Mouse (Mus musculus): ENCODE measurements around the gene Dot1l. TPM values are rescaled to one million over a fixed set of nuclear protein-coding genes. Genes with fewer than 3 reads are reported as not detected.

Dot1l gene
- polyA plus RNA-seq, 1 experiment from 2014 or later: 19.2 TPM

- Histone ChIP-seq H3K9me3 (replicated peaks; ENCODE audit: control insufficient read depth, low read length) (no peaks in the 10 kb centered on the region), H3K27ac (ENCODE audit: low read length) (no peak overlapping the region), H3K36me3 (ENCODE audit: control insufficient read depth, insufficient read depth) (no peaks in the 10 kb centered on the region), H3K4me1 (ENCODE audit: control insufficient read depth, insufficient read depth, low read length) (peaks cover 20% of the 10 kb centered on the region), H3K4me3 (ENCODE audit: low read length) (no peak overlapping the region), H3K27me3 (ENCODE audit: control insufficient read depth, insufficient read depth, low read length) (peaks cover 26% of the 10 kb centered on the region), H3K9ac (ENCODE audit: low read length) (no peak overlapping the region), H3K4me2 (ENCODE audit: low read depth, low read length) (no peak overlapping the region)
- ATAC-seq (replicated peaks; ENCODE audit: extremely low read depth, insufficient read depth, low FRiP score): no peak
- WGBS: 86% methylated on average over 2 of the region's 2 CpGs
Observed at GRCm38 (mm10) chr10:80841685-80842084, 86.7 kb downstream of the Dot1l start.

GRCm38 (mm10) chr10:80842334-80842733 is 87.3 kb downstream of the Dot1l start:
- ATAC-seq (replicated peaks; ENCODE audit: extremely low read depth, insufficient read depth, low FRiP score): no peak
- Histone ChIP-seq H3K9me3 (replicated peaks; ENCODE audit: control insufficient read depth, low read length) (no peaks in the 10 kb centered on the region), H3K4me2 (ENCODE audit: low read depth, low read length) (no peak overlapping the region), H3K27me3 (ENCODE audit: control insufficient read depth, insufficient read depth, low read length) (peaks cover 26% of the 10 kb centered on the region), H3K4me1 (ENCODE audit: control insufficient read depth, insufficient read depth, low read length) (peaks cover 14% of the 10 kb centered on the region), H3K27ac (ENCODE audit: low read length) (no peak overlapping the region), H3K36me3 (ENCODE audit: control insufficient read depth, insufficient read depth) (no peaks in the 10 kb centered on the region), H3K9ac (ENCODE audit: low read length) (no peak overlapping the region), H3K4me3 (ENCODE audit: low read length) (no peak overlapping the region)
- WGBS: 80% methylated on average over 15 of the region's 15 CpGs

- peak overlapping the region; percentile 54 for H3K4me3 ChIP-seq (ENCODE audit: low read length)
- peak overlapping the region; percentile 57 for H3K9ac ChIP-seq (ENCODE audit: low read length)
- H3K4me1 ChIP-seq (ENCODE audit: control insufficient read depth, insufficient read depth, low read length): peaks cover 7% of the 10 kb centered on the region
- H3K9me3 ChIP-seq (replicated peaks; ENCODE audit: control insufficient read depth, low read length): no peaks in the 10 kb centered on the region
- H3K27me3 ChIP-seq (ENCODE audit: control insufficient read depth, insufficient read depth, low read length): peaks cover 26% of the 10 kb centered on the region
- H3K36me3 ChIP-seq (ENCODE audit: control insufficient read depth, insufficient read depth): no peaks in the 10 kb centered on the region
- H3K4me2 ChIP-seq (ENCODE audit: low read depth, low read length): peak overlapping the region; percentile 79
- WGBS: 10% methylated on average over 32 of the region's 32 CpGs
- no peak overlapping the region for H3K27ac ChIP-seq (ENCODE audit: low read length)
- no peak for ATAC-seq (replicated peaks; ENCODE audit: extremely low read depth, insufficient read depth, low FRiP score)
Observed at GRCm38 (mm10) chr10:80843087-80843930, 88.3 kb downstream of the Dot1l start.

GRCm38 (mm10) chr10:80843931-80844547 is 89.0 kb downstream of the Dot1l start, which contains the start of gene Lingo3:
Gene Lingo3, minus strand, starts transcription at chr10:80844039.
- Histone ChIP-seq H3K9me3 (replicated peaks; ENCODE audit: control insufficient read depth, low read length) (no peaks in the 10 kb centered on the region), H3K27ac (ENCODE audit: low read length) (no peak within 1 kb of the TSS), H3K9ac (ENCODE audit: low read length) (peak within 1 kb of the TSS; percentile 57), H3K4me3 (ENCODE audit: low read length) (peak within 1 kb of the TSS; percentile 54), H3K27me3 (ENCODE audit: control insufficient read depth, insufficient read depth, low read length) (peaks cover 26% of the 10 kb centered on the region), H3K4me2 (ENCODE audit: low read depth, low read length) (peak within 1 kb of the TSS; percentile 79), H3K36me3 (ENCODE audit: control insufficient read depth, insufficient read depth) (no peaks in the 10 kb centered on the region), H3K4me1 (ENCODE audit: control insufficient read depth, insufficient read depth, low read length) (peaks cover 12% of the 10 kb centered on the region)
- ATAC-seq (replicated peaks; ENCODE audit: extremely low read depth, insufficient read depth, low FRiP score): no peak
- WGBS: 6% methylated on average over 48 of the region's 51 CpGs

MicroRNA genes within 50 kb of the gene (microRNA counts, 519-probe panel; counts per million panel counts)
- not detected for microRNA mmu-miR-1982

Small RNAs within 50 kb of the gene (microRNA-seq; reads per million reads assigned to microRNA genes)
- gene Mir1982: 4.5 reads per million, percentile 17 among the genes with 10 or more reads in this experiment

Other genes starting within 250 kb of the Dot1l start
- 0.03 and 0.04 TPM in 2 replicates for gene Atp8b3, start 216.1 kb upstream of the Dot1l start, polyA plus RNA-seq (2015; fragmentation: Nextera tagmentation; extraction: Ambion mirVana)
- 15.0 and 16.5 TPM in 2 replicates for gene Rexo1, start 193.6 kb upstream of the Dot1l start, polyA plus RNA-seq (2015; fragmentation: Nextera tagmentation; extraction: Ambion mirVana)
- gene Klf16, start 177.9 kb upstream of the Dot1l start, polyA plus RNA-seq (2015; fragmentation: Nextera tagmentation; extraction: Ambion mirVana): 5.8 and 6.0 TPM in 2 replicates
- 79.5 and 91.7 TPM in 2 replicates for gene Abhd17a, start 164.9 kb upstream of the Dot1l start, polyA plus RNA-seq (2015; fragmentation: Nextera tagmentation; extraction: Ambion mirVana)
- 60.1 and 68.4 TPM in 2 replicates for gene Scamp4, start 152.3 kb upstream of the Dot1l start, polyA plus RNA-seq (2015; fragmentation: Nextera tagmentation; extraction: Ambion mirVana)
- 3.5 and 4.0 TPM in 2 replicates for gene Adat3, start 152.3 kb upstream of the Dot1l start, polyA plus RNA-seq (2015; fragmentation: Nextera tagmentation; extraction: Ambion mirVana)
- gene Gm49322, start 149.2 kb upstream of the Dot1l start, polyA plus RNA-seq (2015; fragmentation: Nextera tagmentation; extraction: Ambion mirVana): 2.2 and 2.8 TPM in 2 replicates
- 50.7 and 103 TPM in 2 replicates for gene Csnk1g2, start 132.4 kb upstream of the Dot1l start, polyA plus RNA-seq (2015; fragmentation: Nextera tagmentation; extraction: Ambion mirVana)
- 41.7 and 58.2 TPM in 2 replicates for gene Btbd2, start 98.1 kb upstream of the Dot1l start, polyA plus RNA-seq (2015; fragmentation: Nextera tagmentation; extraction: Ambion mirVana)
- 82.1 and 92.8 TPM in 2 replicates for gene Mknk2, start 77.1 kb upstream of the Dot1l start, polyA plus RNA-seq (2015; fragmentation: Nextera tagmentation; extraction: Ambion mirVana)
- 29.0 and 33.4 TPM in 2 replicates for gene Mob3a, start 53.2 kb upstream of the Dot1l start, polyA plus RNA-seq (2015; fragmentation: Nextera tagmentation; extraction: Ambion mirVana)
- gene Izumo4, start 53.0 kb upstream of the Dot1l start, polyA plus RNA-seq (2015; fragmentation: Nextera tagmentation; extraction: Ambion mirVana): 11.2 and 13.2 TPM in 2 replicates
- 45.7 and 49.5 TPM in 2 replicates for gene Ap3d1, start 12.9 kb upstream of the Dot1l start, polyA plus RNA-seq (2015; fragmentation: Nextera tagmentation; extraction: Ambion mirVana)
- gene Sf3a2, start 43.0 kb downstream of the Dot1l start, polyA plus RNA-seq (2015; fragmentation: Nextera tagmentation; extraction: Ambion mirVana): 42.3 and 47.7 TPM in 2 replicates
- gene Plekhj1, start 43.4 kb downstream of the Dot1l start, polyA plus RNA-seq (2015; fragmentation: Nextera tagmentation; extraction: Ambion mirVana): 79.4 and 83.3 TPM in 2 replicates
- 0.13 and 0.29 TPM in 2 replicates for gene Amh, start 50.0 kb downstream of the Dot1l start, polyA plus RNA-seq (2015; fragmentation: Nextera tagmentation; extraction: Ambion mirVana)
- 5.6 and 6.7 TPM in 2 replicates for gene Jsrp1, start 58.3 kb downstream of the Dot1l start, polyA plus RNA-seq (2015; fragmentation: Nextera tagmentation; extraction: Ambion mirVana)
- gene Oaz1, start 71.5 kb downstream of the Dot1l start, polyA plus RNA-seq (2015; fragmentation: Nextera tagmentation; extraction: Ambion mirVana): 2,111 and 2,265 TPM in 2 replicates
- gene Lingo3, start 88.8 kb downstream of the Dot1l start, polyA plus RNA-seq (2015; fragmentation: Nextera tagmentation; extraction: Ambion mirVana): 0.39 and 0.84 TPM in 2 replicates
- 141 and 148 TPM in 2 replicates for gene Lsm7, start 100.0 kb downstream of the Dot1l start, polyA plus RNA-seq (2015; fragmentation: Nextera tagmentation; extraction: Ambion mirVana)
- 28.4 and 33.2 TPM in 2 replicates for gene Sppl2b, start 100.1 kb downstream of the Dot1l start, polyA plus RNA-seq (2015; fragmentation: Nextera tagmentation; extraction: Ambion mirVana)
- gene Tmprss9, start 116.6 kb downstream of the Dot1l start, polyA plus RNA-seq (2015; fragmentation: Nextera tagmentation; extraction: Ambion mirVana): not detected in 2 replicates
- gene Timm13, start 145.8 kb downstream of the Dot1l start, polyA plus RNA-seq (2015; fragmentation: Nextera tagmentation; extraction: Ambion mirVana): 286 and 289 TPM in 2 replicates
- gene Lmnb2, start 163.0 kb downstream of the Dot1l start, polyA plus RNA-seq (2015; fragmentation: Nextera tagmentation; extraction: Ambion mirVana): 27.5 and 30.0 TPM in 2 replicates
- 33.6 and 34.3 TPM in 2 replicates for gene Gadd45b, start 174.9 kb downstream of the Dot1l start, polyA plus RNA-seq (2015; fragmentation: Nextera tagmentation; extraction: Ambion mirVana)

All from heart, embryonic 16.5 days (tissue).